Mouse (Mus musculus) heart, adult 11 months (tissue): ENCODE results near the gene Gadd45g.
A peak's percentile ranks its signal among the peaks of the same experiment; 100 is the strongest.
"Not testable (repeated sequence)": the region's sequence is repeated elsewhere in the genome, so short reads cannot be mapped to it uniquely, and the experiment has no call there.

Experiments used
- DNase-seq: peaks from one replicate; pipeline ENCODE4 v3.0.0; 2022

Gadd45g gene

GRCm38 (mm10) chr13:51834520-51834919 lies 12.0 kb upstream of the Gadd45g start:
- no peak for DNase-seq

GRCm38 (mm10) chr13:51835208-51835607 lies 11.3 kb upstream of the Gadd45g start:
- not testable (repeated sequence) for DNase-seq

- DNase-seq = no peak
Measured at GRCm38 (mm10) chr13:51837402-51837801, 9.1 kb upstream of the Gadd45g start.

GRCm38 (mm10) chr13:51839250-51840026 lies 7.0 kb upstream of the Gadd45g start:
- DNase-seq = no peak

GRCm38 (mm10) chr13:51840702-51841101 lies 5.8 kb upstream of the Gadd45g start:
- no peak for DNase-seq

- no peak for DNase-seq
Measured at GRCm38 (mm10) chr13:51841541-51842115, 4.8 kb upstream of the Gadd45g start.

GRCm38 (mm10) chr13:51842191-51842590 lies 4.3 kb upstream of the Gadd45g start:
- no peak for DNase-seq

GRCm38 (mm10) chr13:51842773-51843172 lies 3.7 kb upstream of the Gadd45g start:
- peak; percentile 96 for DNase-seq

GRCm38 (mm10) chr13:51843298-51843697 lies 3.2 kb upstream of the Gadd45g start:
- no peak for DNase-seq

GRCm38 (mm10) chr13:51844118-51844517 lies 2.4 kb upstream of the Gadd45g start:
- DNase-seq = peak; percentile 91

GRCm38 (mm10) chr13:51844661-51845060 lies 1.8 kb upstream of the Gadd45g start:
- DNase-seq = peak; percentile 92

- DNase-seq = peak; percentile 92
Measured at GRCm38 (mm10) chr13:51845072-51845471, 1.4 kb upstream of the Gadd45g start.

GRCm38 (mm10) chr13:51845591-51846191 lies 787 bp upstream of the Gadd45g start:
- DNase-seq = peak; percentile 98

GRCm38 (mm10) chr13:51846868-51847793 lies 653 bp downstream of the Gadd45g start:
- peak; percentile 98 for DNase-seq

GRCm38 (mm10) chr13:51847979-51848480 lies 1.6 kb downstream of the Gadd45g start:
- DNase-seq = peak; percentile 98

GRCm38 (mm10) chr13:51848481-51849240 lies 2.2 kb downstream of the Gadd45g start:
- peak; percentile 95 for DNase-seq

- peak; percentile 97 for DNase-seq
Measured at GRCm38 (mm10) chr13:51849241-51850033, 3.0 kb downstream of the Gadd45g start.

- no peak for DNase-seq
Measured at GRCm38 (mm10) chr13:51850565-51850964, 4.1 kb downstream of the Gadd45g start.

GRCm38 (mm10) chr13:51852560-51853190 lies 6.2 kb downstream of the Gadd45g start:
- DNase-seq = no peak
